Mouse (Mus musculus) ovary, postnatal 36 days (tissue): Measurements from ENCODE around the gene Espl1.

ENCODE experiments used
- DNase-seq: peaks from one replicate; pipeline ENCODE4 v3.0.0; 2022; ENCODE audit warnings: low spot score, mixed read lengths

Espl1 gene

DNA sequence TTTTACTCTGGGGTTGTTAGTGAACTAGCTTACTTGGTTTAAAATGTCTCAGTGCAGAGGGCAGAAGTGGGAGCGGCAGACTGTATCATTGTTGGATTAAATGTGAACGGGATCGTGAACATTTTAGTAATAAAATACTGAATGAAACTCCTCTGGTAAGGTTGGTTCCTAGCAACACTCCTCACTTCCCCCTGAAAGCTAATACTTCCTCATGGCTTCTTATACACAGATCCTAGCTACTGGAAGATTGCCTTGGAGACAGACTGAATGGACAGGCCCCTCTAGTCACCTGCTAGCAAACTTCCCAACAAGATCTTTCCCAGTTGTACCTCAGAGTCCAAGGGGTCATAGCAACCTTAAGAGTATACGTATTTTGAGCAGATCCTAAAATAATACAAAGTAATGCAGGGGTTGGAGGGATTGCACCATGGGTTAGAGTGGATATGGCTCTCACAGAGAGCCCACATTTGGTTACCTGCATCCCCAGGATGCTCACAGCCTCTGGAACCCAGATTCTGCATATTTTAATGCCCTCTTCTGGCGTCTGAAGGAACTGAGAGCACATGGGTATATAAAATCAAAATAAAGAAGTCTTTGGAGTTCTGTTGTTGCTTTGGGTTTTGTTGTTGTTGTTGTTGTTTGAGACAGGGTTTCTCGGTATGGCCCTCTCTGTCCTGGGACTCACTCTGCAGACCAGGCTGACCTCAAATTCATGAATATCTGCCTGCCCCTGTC, 21.9 kb upstream of the Espl1 start:
- DNase-seq = no peak

DNA sequence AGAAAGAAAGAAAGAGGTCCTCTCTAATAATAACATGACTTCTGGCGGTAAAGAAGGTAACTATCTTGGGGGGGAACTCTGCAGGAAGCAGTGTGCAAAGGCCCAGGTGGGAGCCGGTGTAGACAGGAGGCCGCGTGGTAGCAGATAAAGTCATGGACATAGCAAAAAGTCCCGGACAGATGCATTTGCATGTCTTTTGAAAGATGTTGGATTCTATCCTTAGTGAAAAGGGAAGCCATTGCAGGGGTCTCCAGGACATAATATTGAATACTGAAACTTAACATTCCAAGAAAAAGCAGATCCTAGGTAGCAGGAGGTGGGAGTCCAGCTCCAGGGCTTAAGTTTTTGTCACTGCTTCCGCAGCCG, 17.4 kb upstream of the Espl1 start:
- DNase-seq = no peak

DNA sequence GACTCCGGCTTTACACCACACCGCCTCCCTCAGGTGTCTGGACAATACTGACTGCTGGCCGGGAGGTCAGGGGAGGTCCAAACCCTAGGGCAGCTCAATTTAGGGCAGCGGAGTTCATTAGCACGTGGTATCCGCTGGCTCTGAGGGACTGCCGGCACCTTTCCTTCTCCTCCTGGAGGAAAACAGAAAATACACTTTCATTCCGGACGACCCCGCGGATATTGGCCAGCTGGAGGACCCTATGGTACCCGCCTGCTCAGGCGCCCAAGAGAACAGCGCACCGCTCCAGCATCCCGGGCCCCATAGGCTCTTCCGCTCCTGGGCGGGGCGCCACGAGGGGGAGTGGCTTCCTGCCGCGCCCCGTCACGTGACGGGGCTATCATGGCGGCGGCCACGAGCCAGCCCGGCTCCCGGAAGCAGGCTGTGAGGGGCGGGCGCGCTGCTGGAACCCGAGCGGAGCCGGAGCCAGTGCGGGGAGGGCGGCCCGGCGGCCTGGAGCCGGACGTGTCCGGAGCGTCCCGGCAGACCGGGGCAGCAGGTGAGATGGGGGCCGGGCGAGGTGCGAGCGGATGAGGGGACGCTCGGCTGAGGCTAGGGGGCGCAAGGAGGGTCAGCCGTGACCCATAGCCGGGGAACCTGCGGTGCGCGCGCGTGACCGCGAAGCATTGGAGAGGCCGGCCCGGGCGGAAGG, 16.8 kb upstream of the Espl1 start, which contains the start of gene Mfsd5:
TSS of gene Mfsd5 (plus strand) at position 363 of the 691 bp plus-strand sequence.
- peak; percentile 90 for DNase-seq

GRCm38 (mm10) chr15:102279783-102280520, 16.1 kb upstream of the Espl1 start:
- DNase-seq = no peak

- DNase-seq = no peak
These were observed 15.4 kb upstream of the Espl1 start for GRCm38 (mm10) chr15:102280623-102281022.

- DNase-seq = no peak
These were observed 13.4 kb upstream of the Espl1 start for GRCm38 (mm10) chr15:102282463-102283292.

DNA sequence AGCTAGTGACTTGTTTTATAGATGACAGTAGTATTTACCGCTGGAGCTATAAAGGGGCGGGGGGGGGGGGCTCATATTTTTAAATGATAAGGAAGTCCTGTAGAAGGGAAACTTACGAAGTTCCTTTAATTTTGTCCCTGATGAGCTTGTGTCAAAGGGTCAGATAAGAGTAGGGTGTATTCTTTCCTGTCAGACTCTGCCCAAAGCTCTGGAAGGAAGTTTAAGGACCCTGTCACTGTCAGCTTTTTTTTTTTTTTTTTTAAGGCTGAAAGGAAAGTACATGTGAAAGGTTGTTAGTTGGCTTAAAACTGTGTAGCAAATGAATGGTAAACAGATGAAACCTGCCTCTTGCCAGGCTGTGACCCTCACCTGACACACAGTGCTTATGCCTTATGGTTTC, 12.4 kb upstream of the Espl1 start:
- no peak for DNase-seq

GRCm38 (mm10) chr15:102287395-102287794, 8.7 kb upstream of the Espl1 start:
- DNase-seq = no peak

- no peak for DNase-seq
These were observed 421 bp downstream of the Espl1 start for GRCm38 (mm10) chr15:102296368-102297006.

GRCm38 (mm10) chr15:102302542-102302941, 6.5 kb downstream of the Espl1 start:
- DNase-seq = no peak

DNA sequence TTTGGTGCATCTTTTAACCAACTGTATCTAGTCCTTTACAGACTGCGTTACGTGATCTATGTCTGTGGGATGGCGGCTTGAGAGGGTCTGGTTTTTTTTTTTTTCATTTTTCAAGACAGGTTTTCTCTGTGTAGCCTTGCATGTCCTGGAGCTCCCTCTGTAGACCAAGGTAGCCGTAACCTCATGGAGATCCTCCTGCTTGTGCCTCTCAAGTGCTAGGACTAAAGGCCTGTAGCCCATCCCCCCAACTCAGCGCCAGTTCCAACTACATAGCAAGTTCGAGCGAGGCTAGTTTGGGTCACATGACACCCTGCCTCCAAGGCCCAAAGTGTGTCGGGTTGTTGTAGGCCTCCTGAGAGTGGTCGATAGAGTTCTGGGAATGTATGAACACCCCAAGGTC, 12.7 kb downstream of the Espl1 start:
- no peak for DNase-seq

- peak; percentile 65 for DNase-seq
These were observed 14.2 kb downstream of the Espl1 start for GRCm38 (mm10) chr15:102310074-102310845.

DNA sequence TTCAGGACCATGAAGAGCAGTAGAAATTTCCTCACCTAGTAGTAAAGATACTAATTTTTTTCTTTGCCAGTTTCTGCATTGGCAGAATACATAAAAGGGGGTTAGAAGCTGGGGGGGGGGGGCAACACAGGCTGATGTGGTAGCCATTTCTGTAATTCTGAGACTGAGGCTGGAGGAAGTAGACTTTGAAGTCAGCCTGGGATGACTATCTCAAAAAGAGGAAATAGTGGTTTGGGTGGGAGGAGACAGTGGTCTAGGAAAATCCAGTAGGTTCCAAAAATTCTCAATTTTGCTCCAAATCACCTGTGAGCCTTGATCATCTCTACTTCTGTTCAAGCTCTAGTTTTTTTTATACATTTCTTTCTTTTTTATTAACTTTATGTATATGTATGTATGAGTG, 15.4 kb downstream of the Espl1 start:
- DNase-seq = no peak

DNA sequence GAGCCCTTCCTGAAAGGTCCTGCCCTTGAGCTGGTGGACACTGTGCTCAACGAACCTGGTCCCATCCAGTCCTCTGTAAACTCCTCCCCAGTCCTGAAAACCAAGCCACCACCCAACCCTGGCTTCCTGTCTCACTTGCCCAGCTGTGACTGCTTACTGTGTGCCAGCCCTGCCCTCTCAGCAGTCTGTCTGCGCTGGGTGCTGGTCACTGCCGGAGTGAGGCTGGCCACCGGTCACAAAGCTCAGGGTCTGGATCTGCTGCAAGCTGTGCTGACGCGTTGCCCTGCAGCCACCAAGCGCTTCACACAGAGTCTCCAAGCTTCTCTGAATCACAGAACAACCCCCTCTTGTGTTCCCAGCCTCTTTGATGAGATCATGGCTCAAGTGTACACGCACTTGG, 19.2 kb downstream of the Espl1 start:
- DNase-seq = no peak

GRCm38 (mm10) chr15:102316263-102316662, 20.2 kb downstream of the Espl1 start:
- peak; percentile 33 for DNase-seq

DNA sequence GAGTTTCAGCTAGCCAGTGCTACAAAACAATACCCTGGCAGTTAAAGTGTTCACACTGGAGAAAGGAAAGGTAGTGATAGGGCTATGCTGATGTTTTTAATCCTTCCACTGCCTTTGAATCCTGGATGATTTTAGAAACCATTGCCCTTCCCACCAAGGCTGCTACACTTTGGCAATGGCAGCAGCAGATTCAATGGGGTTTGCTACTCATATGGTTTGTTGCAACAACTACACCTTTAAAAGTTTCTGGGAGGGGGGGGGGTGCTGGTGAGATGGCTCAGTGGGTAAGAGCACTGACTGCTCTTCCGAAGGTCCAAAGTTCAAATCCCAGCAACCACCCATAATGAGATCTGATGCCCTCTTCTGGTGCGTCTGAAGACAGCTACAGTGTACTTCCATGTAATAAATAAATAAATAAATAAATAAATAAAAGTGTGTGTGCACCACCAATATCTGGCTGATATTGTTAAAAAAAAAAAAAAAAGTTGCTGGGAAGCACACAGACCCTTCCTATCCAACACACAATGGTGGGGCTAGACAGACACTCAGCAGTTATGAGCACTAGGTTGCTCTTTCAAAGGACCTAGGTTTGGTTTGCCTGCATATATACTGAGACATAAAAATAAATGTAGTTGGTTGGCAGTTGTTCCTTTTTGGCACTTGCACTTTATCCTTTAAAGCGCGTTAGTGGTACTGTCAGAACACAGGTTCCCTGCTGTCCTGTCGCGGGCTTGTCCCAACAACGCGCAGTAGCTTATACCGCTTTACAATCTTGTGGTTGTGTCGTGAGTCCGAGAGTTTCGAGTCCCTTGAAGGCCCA, 28.8 kb downstream of the Espl1 start:
- DNase-seq = no peak

- peak; percentile 86 for DNase-seq
These were observed 30.0 kb downstream of the Espl1 start, which contains the start of gene Pfdn5 for GRCm38 (mm10) chr15:102326022-102326576. Pfdn5 (plus strand) TSS chr15:102326116.

- DNase-seq = no peak
These were observed 30.8 kb downstream of the Espl1 start for GRCm38 (mm10) chr15:102326892-102327291.

DNA sequence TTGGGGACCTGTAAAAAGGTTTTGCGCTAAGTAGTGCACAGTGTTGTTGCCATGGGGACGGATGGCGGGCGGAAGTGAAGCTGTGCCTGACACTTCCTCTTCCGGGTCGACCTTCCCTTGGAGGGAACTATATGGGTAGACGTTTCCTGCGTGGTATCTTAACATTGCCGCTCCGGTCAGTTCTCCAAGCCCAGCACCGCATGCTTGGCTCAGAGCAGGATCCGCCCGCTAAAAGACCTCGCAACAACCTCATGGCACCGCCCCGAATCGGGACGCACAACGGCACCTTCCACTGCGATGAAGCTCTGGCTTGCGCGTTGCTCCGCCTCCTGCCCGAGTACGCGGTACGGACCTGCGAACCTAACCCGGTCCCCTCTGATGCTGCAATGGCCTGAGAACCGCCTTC, 35.5 kb downstream of the Espl1 start, which contains the start of gene Myg1:
TSS of gene Myg1 (plus strand) at position 100 of the 406 bp plus-strand sequence.
- peak; percentile 78 for DNase-seq
